Mouse (Mus musculus) forebrain, embryonic 12.5 days (tissue): ENCODE measurements around the gene Fa2h. TPM values are rescaled to one million over a fixed set of nuclear protein-coding genes. Genes with fewer than 3 reads are reported as not detected.
"Not testable (repeated sequence)": the region's sequence is repeated elsewhere in the genome, so short reads cannot be mapped to it uniquely, and the experiment has no call there.

Experiments
- ATAC-seq: fragments of 200-750 bp; cut with Nextera tagmentation; 2 replicates; pipeline ENCODE4 v1.8.0; 2017; ENCODE audit warnings: moderate TSS enrichment; ENCODE audit not compliant: low FRiP score
- H3K27ac ChIP-seq: fragments of 300-500 bp; sonication (generic); 2 replicates; pipeline ENCODE4 v1.5.1; 2016; ENCODE audit warnings: mild to moderate bottlenecking
- H3K27me3 ChIP-seq: fragments of 300-500 bp; sonication (generic); 2 replicates; pipeline ENCODE4 v1.6.1; 2016; ENCODE audit warnings: mild to moderate bottlenecking
- H3K36me3 ChIP-seq: fragments of 300-500 bp; sonication (generic); replicated peaks from 2 replicates; pipeline ENCODE4 v1.6.1; 2016; ENCODE audit warnings: mild to moderate bottlenecking
- H3K4me1 ChIP-seq: fragments of 300-500 bp; sonication (generic); 2 replicates; pipeline ENCODE4 v1.6.1; 2016
- H3K4me2 ChIP-seq: fragments of 300-500 bp; sonication (generic); 2 replicates; pipeline ENCODE4 v1.6.1; 2016; ENCODE audit warnings: mild to moderate bottlenecking, moderate library complexity
- H3K4me3 ChIP-seq: fragments of 300-500 bp; sonication (generic); replicated peaks from 2 replicates; pipeline ENCODE4 v1.5.1; 2016; ENCODE audit warnings: mild to moderate bottlenecking
- H3K9ac ChIP-seq: fragments of 300-500 bp; sonication (generic); 2 replicates; pipeline ENCODE4 v1.6.1; 2016; ENCODE audit warnings: mild to moderate bottlenecking
- H3K9me3 ChIP-seq: fragments of 300-500 bp; sonication (generic); 2 replicates; pipeline ENCODE4 v1.6.1; 2016
- WGBS: fragments of 180-500 bp; shearing (Covaris S2); methylation state at CpG from one replicate; pipeline ENCODE4 v1.1.7; 2016; 5-methylcytosine and 5-hydroxymethylcytosine counted together
- polyA plus RNA-seq: library from polyadenylated mRNA; unstranded; fragments of >200 nt; fragmentation: Nextera tagmentation; extraction: Ambion mirVana; gene quantifications from 2 replicates; pipeline ENCODE4 v1.2.1, GENCODE M21; 2016

The Fa2h gene
- polyA plus RNA-seq, 1 experiment from 2014 or later, result not detected

DNA sequence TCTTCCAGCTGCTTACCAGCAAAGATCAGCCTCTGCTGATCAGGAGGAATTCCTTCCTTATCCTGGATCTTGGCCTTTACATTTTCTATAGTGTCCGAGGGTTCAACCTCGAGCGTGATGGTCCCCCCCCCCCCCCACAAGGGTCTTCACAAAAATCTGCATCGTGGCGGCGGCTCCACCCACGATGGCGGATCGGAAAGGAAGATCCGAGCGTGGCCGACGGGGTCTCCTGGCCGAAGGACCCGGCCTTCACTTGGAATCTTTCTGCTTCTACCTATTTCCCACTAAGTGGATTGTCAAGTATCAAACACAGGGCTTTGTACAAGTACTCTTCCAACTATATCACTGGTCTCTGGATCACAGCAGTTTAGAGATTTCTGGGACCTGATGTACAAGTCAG lies 83.6 kb downstream of the Fa2h start:
- H3K9ac ChIP-seq, H3K27ac ChIP-seq: not testable (repeated sequence)
- 90% methylated on average over 15 of the region's 15 CpGs for WGBS

DNA sequence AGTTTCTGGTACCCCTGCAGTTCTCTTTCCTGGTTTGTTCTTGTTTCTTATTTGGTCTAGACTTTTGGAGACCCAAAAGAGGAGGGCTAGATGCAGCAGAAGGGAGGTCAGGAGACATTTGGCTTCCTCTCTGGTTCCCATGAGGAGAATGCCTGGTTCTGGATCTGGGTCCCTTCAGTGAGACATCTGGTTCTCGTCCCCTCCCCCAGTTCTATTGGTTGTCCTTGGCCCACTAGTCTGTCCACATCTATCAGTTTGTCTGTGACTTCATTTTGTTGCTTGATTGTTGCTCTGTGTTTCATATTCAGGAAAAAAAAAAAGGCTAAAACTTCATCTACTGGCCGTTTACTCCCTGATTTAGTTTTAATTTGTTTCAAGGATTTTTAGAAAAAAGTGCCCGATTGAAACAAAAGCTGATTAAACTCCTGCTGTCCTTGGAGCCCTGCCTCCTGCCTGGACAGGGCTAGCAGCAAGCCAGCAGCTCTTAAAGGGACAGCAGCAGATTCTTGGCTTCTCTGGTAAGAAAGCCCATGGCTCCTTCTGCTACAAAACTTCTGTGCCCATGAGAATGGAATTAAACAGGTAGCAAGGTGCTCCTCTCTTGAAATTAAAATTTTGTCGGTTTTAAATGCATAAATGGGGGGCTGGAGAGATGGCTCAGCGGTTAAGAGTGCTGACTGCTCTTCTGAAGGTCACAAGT lies 88.4 kb downstream of the Fa2h start:
- ATAC-seq, result no peak
- H3K27me3 ChIP-seq, result no peaks in the 10 kb centered on the region
- WGBS, result 27% methylated on average over 5 of the region's 5 CpGs
- no peak overlapping the region for H3K4me3 ChIP-seq
- no peak overlapping the region for H3K4me2 ChIP-seq
- no peaks in the 10 kb centered on the region for H3K4me1 ChIP-seq
- no peaks in the 10 kb centered on the region for H3K9me3 ChIP-seq
- H3K36me3 ChIP-seq, result no peaks in the 10 kb centered on the region
- H3K27ac ChIP-seq, result no peak overlapping the region
- no peak overlapping the region for H3K9ac ChIP-seq

More for the DNA sequence above, 83.6 kb downstream of the Fa2h start:
- not testable (repeated sequence) for H3K9me3 ChIP-seq, H3K4me1 ChIP-seq, H3K36me3 ChIP-seq, H3K4me2 ChIP-seq, ATAC-seq, H3K27me3 ChIP-seq, H3K4me3 ChIP-seq

DNA sequence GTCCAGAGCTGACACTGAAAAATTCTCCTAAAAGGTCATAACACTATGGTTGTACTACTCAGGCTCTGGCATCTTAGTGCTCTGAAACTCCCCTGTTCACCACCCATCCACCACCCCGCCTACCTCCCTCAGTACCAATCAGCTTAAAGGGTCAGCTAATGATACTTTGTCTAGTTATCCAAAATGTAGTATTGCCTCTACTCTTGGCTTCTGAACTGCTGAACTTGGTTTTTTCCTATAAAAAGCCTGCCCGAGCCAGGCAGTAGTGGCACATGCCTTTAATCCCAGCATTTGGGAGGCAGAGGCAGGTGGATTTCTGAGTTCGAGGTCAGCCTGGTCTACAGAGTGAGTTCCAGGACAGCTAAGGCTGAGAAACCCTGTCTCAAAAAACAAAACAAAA lies 89.3 kb downstream of the Fa2h start:
- peaks cover under 1% of the 10 kb centered on the region; the same call in 1 of the 2 replicates for H3K4me1 ChIP-seq
- ATAC-seq, result no peak
- H3K27ac ChIP-seq, result no peak overlapping the region
- 87% methylated on average over 3 of the region's 3 CpGs for WGBS
- no peaks in the 10 kb centered on the region for H3K9me3 ChIP-seq
- H3K4me2 ChIP-seq, result no peak overlapping the region
- no peaks in the 10 kb centered on the region for H3K27me3 ChIP-seq
- no peak overlapping the region for H3K4me3 ChIP-seq
- no peaks in the 10 kb centered on the region for H3K36me3 ChIP-seq
- H3K9ac ChIP-seq, result no peak overlapping the region

DNA sequence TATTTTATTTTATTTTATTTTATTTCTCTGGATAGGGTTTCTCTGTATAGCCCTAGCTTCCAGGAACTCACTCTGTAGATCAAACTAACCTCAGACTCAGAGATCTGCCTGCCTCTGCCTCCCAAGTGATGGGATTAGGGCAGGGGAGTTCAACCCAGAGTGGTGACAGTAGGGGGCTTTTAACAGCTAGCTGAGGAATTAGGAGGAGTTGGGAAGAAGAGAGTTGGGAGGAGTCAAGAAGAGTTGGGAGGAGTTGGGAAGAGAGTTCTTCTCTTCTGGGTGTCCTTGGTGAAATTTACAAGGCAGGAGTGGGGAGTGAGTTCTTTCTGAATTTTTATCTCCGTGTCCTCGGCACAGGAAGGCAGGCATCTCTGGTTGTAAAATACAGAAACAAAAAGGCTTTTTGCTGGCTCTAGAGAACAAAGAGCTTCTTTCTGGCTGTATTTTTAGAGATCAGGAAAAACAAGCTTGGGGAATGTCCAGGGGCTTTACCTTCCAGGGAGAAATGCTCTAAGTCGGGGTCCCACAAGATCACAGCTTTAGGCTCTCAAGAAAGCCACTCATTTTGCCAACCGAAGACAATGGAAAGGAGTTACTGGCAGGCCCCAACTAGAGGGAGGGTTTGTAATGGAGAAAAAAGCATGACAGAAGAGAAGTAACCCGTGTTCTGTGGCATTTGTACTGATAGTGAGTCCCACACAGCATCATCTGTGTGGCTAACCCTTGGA lies 90.4 kb downstream of the Fa2h start:
- not testable (repeated sequence) for H3K27me3 ChIP-seq, H3K4me3 ChIP-seq, H3K9me3 ChIP-seq, H3K4me1 ChIP-seq, ATAC-seq, H3K9ac ChIP-seq, H3K36me3 ChIP-seq, H3K27ac ChIP-seq, H3K4me2 ChIP-seq
- WGBS, result 86% methylated on average over 5 of the region's 5 CpGs

DNA sequence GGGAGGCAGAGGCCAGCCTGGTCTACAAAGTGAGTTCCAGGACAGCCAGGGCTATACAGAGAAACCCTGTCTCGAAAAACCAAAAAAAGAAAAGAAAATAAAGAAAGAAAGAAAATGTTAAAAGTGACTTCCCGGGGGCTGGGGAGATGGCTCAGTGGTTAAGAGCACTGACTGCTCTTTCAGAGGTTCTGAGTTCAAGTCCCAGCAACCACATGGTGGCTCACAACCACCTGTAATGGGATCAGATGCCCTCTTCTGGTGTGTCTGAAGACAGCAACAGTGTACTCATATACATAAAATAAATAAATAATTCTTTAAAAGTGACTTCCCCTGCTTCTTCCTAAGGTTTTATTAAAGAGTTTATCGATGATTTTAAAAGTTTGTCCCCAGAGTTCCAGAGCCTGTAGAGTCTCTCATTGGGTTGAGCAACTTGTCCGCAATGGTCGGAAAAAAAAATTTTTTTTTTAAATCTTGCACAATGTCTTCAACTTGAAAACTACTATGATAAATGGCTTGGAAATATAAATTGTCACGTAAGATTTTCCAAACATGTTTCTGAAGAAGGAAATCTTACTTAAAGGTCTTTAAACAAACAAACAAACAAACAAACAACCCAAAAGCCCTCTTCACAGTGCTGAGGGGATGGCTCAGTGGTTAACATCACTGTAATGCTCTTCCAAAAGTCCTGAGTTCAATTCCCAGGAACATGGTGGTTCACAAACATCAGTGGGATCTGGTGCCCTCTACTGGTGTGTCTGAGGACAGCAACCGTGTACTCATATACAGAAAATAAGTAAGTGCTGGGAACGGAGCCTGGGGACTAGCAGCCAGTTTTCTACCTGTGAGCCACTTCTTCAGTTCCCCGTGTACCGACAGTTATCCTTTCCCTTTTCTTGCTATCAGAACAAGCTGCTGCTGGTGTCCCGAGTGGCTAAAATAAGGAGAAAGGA lies 92.8 kb downstream of the Fa2h start:
- peak overlapping the region; percentile 80; the same call in 1 of the 2 replicates for H3K27ac ChIP-seq
- H3K9ac ChIP-seq, result no peak overlapping the region
- no peaks in the 10 kb centered on the region for H3K27me3 ChIP-seq
- 65% methylated on average over 11 of the region's 11 CpGs for WGBS
- H3K4me3 ChIP-seq, result peak overlapping the region; percentile 94
- ATAC-seq, result no peak
- no peaks in the 10 kb centered on the region for H3K9me3 ChIP-seq
- H3K36me3 ChIP-seq, result peaks cover 12% of the 10 kb centered on the region
- peak overlapping the region; percentile 46 for H3K4me2 ChIP-seq
- peaks cover 11% of the 10 kb centered on the region for H3K4me1 ChIP-seq

DNA sequence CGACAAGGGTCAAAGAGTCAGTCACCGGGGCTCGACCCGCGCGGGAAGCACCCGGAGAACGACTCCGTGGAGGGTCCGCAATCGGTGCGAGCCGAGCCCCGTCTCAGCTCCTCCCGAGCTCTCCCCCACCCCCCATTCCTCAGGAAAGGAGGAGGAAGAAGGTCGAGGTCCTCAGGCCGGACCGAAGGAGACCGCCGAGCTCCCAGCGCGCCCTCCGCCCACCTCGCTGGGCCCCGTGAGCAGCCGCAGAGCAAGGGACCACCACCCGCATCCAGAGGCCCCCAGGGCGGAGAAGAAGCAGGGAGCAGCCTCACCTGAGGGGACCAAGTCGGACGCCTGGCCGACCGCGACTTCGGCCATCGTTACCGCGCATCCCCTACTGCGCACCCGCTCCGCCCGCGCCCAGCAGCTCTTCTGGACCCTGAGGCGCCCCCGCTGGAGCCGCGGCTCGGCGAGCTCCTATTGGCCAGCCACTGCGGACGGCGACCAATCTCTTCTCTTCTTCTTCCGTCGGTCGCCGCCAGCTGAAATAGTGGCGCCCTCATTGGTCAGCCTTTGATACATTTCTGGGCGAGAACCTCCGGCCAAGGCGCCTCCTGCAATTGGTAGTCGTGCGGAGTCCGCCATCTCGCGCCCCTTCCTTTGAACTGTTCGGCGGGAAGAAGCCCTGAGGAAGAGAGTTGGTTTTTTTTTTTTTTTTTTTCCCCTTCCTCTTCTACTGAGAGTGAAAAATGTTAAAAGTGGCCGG lies 93.6 kb downstream of the Fa2h start, which contains the start of gene Rfwd3:
Gene Rfwd3 (minus strand): TSS at position 402 of the 748 bp plus-strand sequence.
- Histone ChIP-seq H3K9me3 (no peaks in the 10 kb centered on the region), H3K36me3 (peaks cover 19% of the 10 kb centered on the region), H3K27me3 (no peaks in the 10 kb centered on the region), H3K27ac (peak within 1 kb of the TSS; percentile 92), H3K4me3 (peak within 1 kb of the TSS; percentile 94), H3K4me2 (peak within 1 kb of the TSS; percentile 67), H3K4me1 (peaks cover 11% of the 10 kb centered on the region), H3K9ac (peak within 1 kb of the TSS; percentile 92)
- ATAC-seq, result peak; percentile 99
- WGBS, result under 1% methylated on average over 67 of the region's 67 CpGs

DNA sequence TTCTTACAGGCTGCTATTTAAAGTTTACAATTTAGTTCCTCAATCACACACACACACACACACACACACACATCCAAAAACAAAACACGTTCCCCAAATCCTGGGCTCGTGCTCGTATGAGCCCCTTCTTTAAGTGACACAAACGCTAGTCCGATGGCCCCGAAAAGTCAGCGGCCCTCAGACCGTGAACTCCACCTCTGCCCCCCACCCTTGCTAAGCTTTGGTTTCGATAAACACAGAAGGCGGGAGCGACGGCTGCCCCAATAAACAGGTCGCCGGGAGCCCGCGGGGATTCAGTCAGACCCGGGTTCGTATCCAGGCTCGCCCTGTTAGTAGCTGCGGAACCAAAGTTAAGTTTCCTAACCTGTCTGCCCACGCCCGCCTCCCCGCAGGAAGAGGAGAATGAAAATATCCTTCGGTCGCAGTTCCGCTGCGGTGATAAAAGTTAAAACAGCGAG lies 94.2 kb downstream of the Fa2h start:
- H3K4me2 ChIP-seq, result peak overlapping the region; percentile 67
- no peaks in the 10 kb centered on the region for H3K27me3 ChIP-seq
- H3K27ac ChIP-seq, result peak overlapping the region; percentile 92
- H3K4me3 ChIP-seq, result peak overlapping the region; percentile 94
- peak overlapping the region; percentile 92 for H3K9ac ChIP-seq
- WGBS, result under 1% methylated on average over 28 of the region's 28 CpGs
- H3K4me1 ChIP-seq, result peaks cover 11% of the 10 kb centered on the region
- ATAC-seq, result peak; percentile 10; the same call in 1 of the 2 replicates
- H3K36me3 ChIP-seq, result peaks cover 24% of the 10 kb centered on the region
- no peaks in the 10 kb centered on the region for H3K9me3 ChIP-seq

DNA sequence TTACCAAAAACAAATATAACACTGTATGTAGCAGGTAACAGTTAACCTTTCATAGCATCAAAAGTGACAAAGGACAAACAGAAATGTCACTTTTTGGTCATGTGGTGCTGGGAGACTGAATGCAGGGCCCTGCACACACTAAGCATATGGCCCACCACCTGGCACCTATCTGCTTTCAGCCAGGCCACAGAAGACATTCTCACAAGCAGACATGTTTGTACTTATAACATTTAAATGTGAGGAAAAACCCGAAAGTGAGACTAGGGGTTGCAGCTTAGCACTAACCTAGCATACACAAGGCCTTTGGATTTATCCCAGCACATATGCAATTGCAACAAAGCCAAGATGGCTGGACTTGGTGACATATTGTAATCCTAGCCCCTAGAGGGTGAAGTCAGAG lies 95.6 kb downstream of the Fa2h start:
- WGBS, result 80% methylated on average over 1 of the region's 1 CpGs
- no peak for ATAC-seq
- H3K4me1 ChIP-seq, result peaks cover 11% of the 10 kb centered on the region
- no peak overlapping the region for H3K27ac ChIP-seq
- peak overlapping the region; percentile 67 for H3K4me2 ChIP-seq
- peaks cover 38% of the 10 kb centered on the region for H3K36me3 ChIP-seq
- no peaks in the 10 kb centered on the region for H3K27me3 ChIP-seq
- H3K9ac ChIP-seq, result no peak overlapping the region
- H3K4me3 ChIP-seq, result peak overlapping the region; percentile 4; the same call in 1 of the 2 replicates
- H3K9me3 ChIP-seq, result no peaks in the 10 kb centered on the region

Other genes starting within 250 kb of the Fa2h start
- gene Glg1, start 134.6 kb downstream of the Fa2h start, polyA plus RNA-seq, result 83.6 and 89.6 TPM in 2 replicates
- gene Rfwd3, start 93.6 kb downstream of the Fa2h start, polyA plus RNA-seq, result 76.5 and 78.3 TPM in 2 replicates
- gene Mlkl, start 55.6 kb downstream of the Fa2h start, polyA plus RNA-seq, result 0.45 TPM in 1 of 2 replicates, not detected in the other
- 5.7 and 5.9 TPM in 2 replicates for gene Wdr59, start 128.3 kb upstream of the Fa2h start, polyA plus RNA-seq
- gene Znrf1, start 142.3 kb upstream of the Fa2h start, polyA plus RNA-seq, result 71.8 and 73.8 TPM in 2 replicates
- gene Ldhd, start 236.6 kb upstream of the Fa2h start, polyA plus RNA-seq, result 0.24 and 0.50 TPM in 2 replicates
- 22.8 and 28.4 TPM in 2 replicates for gene Zfp1, start 249.6 kb upstream of the Fa2h start, polyA plus RNA-seq